Mouse (Mus musculus): ENCODE data around the gene Trp53rkb. TPM values are rescaled to one million over a fixed set of nuclear protein-coding genes. Genes with fewer than 3 reads are reported as not detected.

Trp53rkb gene
- polyA plus RNA-seq, 1 experiment from 2014 or later = 4.3 TPM

GRCm38 (mm10) chr2:166819849-166820248 is 27.5 kb downstream of the Trp53rkb start:
- no peak overlapping the region for H3K27ac ChIP-seq
- ATAC-seq (replicated peaks; ENCODE audit: insufficient number of reproducible peaks, insufficient read depth, low FRiP score, low read depth) = no peak
- H3K4me3 ChIP-seq = no peak overlapping the region
- H3K27me3 ChIP-seq = no peaks in the 10 kb centered on the region
- WGBS = 78% methylated on average over 8 of the region's 8 CpGs
- peaks cover 37% of the 10 kb centered on the region for H3K4me1 ChIP-seq (replicated peaks)
- H3K9ac ChIP-seq = no peak overlapping the region
- no peaks in the 10 kb centered on the region for H3K36me3 ChIP-seq
- H3K4me2 ChIP-seq = no peak overlapping the region
- H3K9me3 ChIP-seq (replicated peaks) = no peaks in the 10 kb centered on the region

GRCm38 (mm10) chr2:166820844-166821243 is 28.5 kb downstream of the Trp53rkb start:
- ATAC-seq (replicated peaks; ENCODE audit: insufficient number of reproducible peaks, insufficient read depth, low FRiP score, low read depth) = no peak
- peaks cover 37% of the 10 kb centered on the region for H3K4me1 ChIP-seq (replicated peaks)
- no peaks in the 10 kb centered on the region for H3K36me3 ChIP-seq
- H3K9ac ChIP-seq = no peak overlapping the region
- H3K4me2 ChIP-seq = no peak overlapping the region
- WGBS = 45% methylated on average over 2 of the region's 2 CpGs
- no peak overlapping the region for H3K4me3 ChIP-seq
- no peaks in the 10 kb centered on the region for H3K9me3 ChIP-seq (replicated peaks)
- H3K27me3 ChIP-seq = no peaks in the 10 kb centered on the region
- H3K27ac ChIP-seq = no peak overlapping the region

- peaks cover 37% of the 10 kb centered on the region for H3K4me1 ChIP-seq (replicated peaks)
- WGBS = 77% methylated on average over 3 of the region's 3 CpGs
- no peak overlapping the region for H3K27ac ChIP-seq
Measured at GRCm38 (mm10) chr2:166821406-166821805, 29.1 kb downstream of the Trp53rkb start.

GRCm38 (mm10) chr2:166822119-166822826 is 29.9 kb downstream of the Trp53rkb start:
- WGBS = 42% methylated on average over 10 of the region's 10 CpGs
- Histone ChIP-seq H3K4me1 (replicated peaks) (peaks cover 37% of the 10 kb centered on the region), H3K4me2 (no peak overlapping the region), H3K9ac (no peak overlapping the region), H3K27ac (no peak overlapping the region), H3K9me3 (replicated peaks) (no peaks in the 10 kb centered on the region), H3K36me3 (no peaks in the 10 kb centered on the region), H3K27me3 (no peaks in the 10 kb centered on the region), H3K4me3 (no peak overlapping the region)
- ATAC-seq (replicated peaks; ENCODE audit: insufficient number of reproducible peaks, insufficient read depth, low FRiP score, low read depth) = peak; percentile 41; the same call in 1 of the 2 replicates

More at GRCm38 (mm10) chr2:166821406-166821805, 29.1 kb downstream of the Trp53rkb start:
- Histone ChIP-seq H3K9ac (no peak overlapping the region), H3K4me3 (no peak overlapping the region), H3K27me3 (no peaks in the 10 kb centered on the region), H3K9me3 (replicated peaks) (no peaks in the 10 kb centered on the region), H3K4me2 (no peak overlapping the region), H3K36me3 (no peaks in the 10 kb centered on the region)
- no peak for ATAC-seq (replicated peaks; ENCODE audit: insufficient number of reproducible peaks, insufficient read depth, low FRiP score, low read depth)

GRCm38 (mm10) chr2:166822901-166823300 is 30.6 kb downstream of the Trp53rkb start:
- Histone ChIP-seq H3K9me3 (replicated peaks) (no peaks in the 10 kb centered on the region), H3K27me3 (no peaks in the 10 kb centered on the region), H3K27ac (no peak overlapping the region), H3K36me3 (no peaks in the 10 kb centered on the region), H3K4me3 (no peak overlapping the region), H3K4me1 (replicated peaks) (peaks cover 37% of the 10 kb centered on the region), H3K4me2 (no peak overlapping the region), H3K9ac (no peak overlapping the region)
- WGBS = 68% methylated on average over 2 of the region's 2 CpGs
- no peak for ATAC-seq (replicated peaks; ENCODE audit: insufficient number of reproducible peaks, insufficient read depth, low FRiP score, low read depth)

- H3K9me3 ChIP-seq (replicated peaks) = no peaks in the 10 kb centered on the region
- no peak overlapping the region for H3K27ac ChIP-seq
- 80% methylated on average over 5 of the region's 5 CpGs for WGBS
- H3K4me1 ChIP-seq (replicated peaks) = peaks cover 37% of the 10 kb centered on the region
- no peak overlapping the region for H3K4me3 ChIP-seq
- H3K9ac ChIP-seq = no peak overlapping the region
- no peak overlapping the region for H3K4me2 ChIP-seq
- H3K36me3 ChIP-seq = peaks cover 4% of the 10 kb centered on the region; the same call in 1 of the 2 replicates
- H3K27me3 ChIP-seq = no peaks in the 10 kb centered on the region
- no peak for ATAC-seq (replicated peaks; ENCODE audit: insufficient number of reproducible peaks, insufficient read depth, low FRiP score, low read depth)
Measured at GRCm38 (mm10) chr2:166824386-166824785, 32.1 kb downstream of the Trp53rkb start.

GRCm38 (mm10) chr2:166824998-166825397 is 32.7 kb downstream of the Trp53rkb start:
- Histone ChIP-seq H3K4me1 (replicated peaks) (peaks cover 31% of the 10 kb centered on the region), H3K4me3 (no peak overlapping the region), H3K27ac (no peak overlapping the region), H3K9ac (no peak overlapping the region), H3K4me2 (no peak overlapping the region), H3K9me3 (replicated peaks) (no peaks in the 10 kb centered on the region), H3K27me3 (no peaks in the 10 kb centered on the region), H3K36me3 (peaks cover 5% of the 10 kb centered on the region; the same call in 1 of the 2 replicates)
- WGBS = 90% methylated on average over 5 of the region's 5 CpGs
- ATAC-seq (replicated peaks; ENCODE audit: insufficient number of reproducible peaks, insufficient read depth, low FRiP score, low read depth) = no peak

GRCm38 (mm10) chr2:166826491-166827224 is 34.3 kb downstream of the Trp53rkb start:
- Histone ChIP-seq H3K36me3 (peaks cover 5% of the 10 kb centered on the region; the same call in 1 of the 2 replicates), H3K4me2 (no peak overlapping the region), H3K4me3 (no peak overlapping the region), H3K27me3 (no peaks in the 10 kb centered on the region), H3K9me3 (replicated peaks) (no peaks in the 10 kb centered on the region), H3K9ac (no peak overlapping the region), H3K27ac (no peak overlapping the region), H3K4me1 (replicated peaks) (peaks cover 15% of the 10 kb centered on the region)
- ATAC-seq (replicated peaks; ENCODE audit: insufficient number of reproducible peaks, insufficient read depth, low FRiP score, low read depth) = no peak
- WGBS = 81% methylated on average over 8 of the region's 8 CpGs

GRCm38 (mm10) chr2:166828306-166828705 is 36.0 kb downstream of the Trp53rkb start:
- H3K9me3 ChIP-seq (replicated peaks) = no peaks in the 10 kb centered on the region
- peaks cover 5% of the 10 kb centered on the region; the same call in 1 of the 2 replicates for H3K36me3 ChIP-seq
- H3K4me1 ChIP-seq (replicated peaks) = no peaks in the 10 kb centered on the region
- H3K27ac ChIP-seq = no peak overlapping the region
- WGBS = 90% methylated on average over 12 of the region's 12 CpGs
- no peak overlapping the region for H3K9ac ChIP-seq
- ATAC-seq (replicated peaks; ENCODE audit: insufficient number of reproducible peaks, insufficient read depth, low FRiP score, low read depth) = no peak
- H3K4me3 ChIP-seq = no peak overlapping the region
- no peaks in the 10 kb centered on the region for H3K27me3 ChIP-seq
- H3K4me2 ChIP-seq = no peak overlapping the region

GRCm38 (mm10) chr2:166830350-166830749 is 38.0 kb downstream of the Trp53rkb start:
- Histone ChIP-seq H3K36me3 (peaks cover 12% of the 10 kb centered on the region), H3K4me2 (no peak overlapping the region), H3K9me3 (replicated peaks) (no peaks in the 10 kb centered on the region), H3K4me3 (no peak overlapping the region), H3K27me3 (no peaks in the 10 kb centered on the region), H3K27ac (no peak overlapping the region), H3K4me1 (replicated peaks) (no peaks in the 10 kb centered on the region), H3K9ac (no peak overlapping the region)
- no peak for ATAC-seq (replicated peaks; ENCODE audit: insufficient number of reproducible peaks, insufficient read depth, low FRiP score, low read depth)
- WGBS = 79% methylated on average over 5 of the region's 5 CpGs

- Histone ChIP-seq H3K27ac (no peak overlapping the region), H3K9me3 (replicated peaks) (no peaks in the 10 kb centered on the region), H3K36me3 (peaks cover 29% of the 10 kb centered on the region), H3K27me3 (no peaks in the 10 kb centered on the region), H3K9ac (no peak overlapping the region), H3K4me1 (replicated peaks) (no peaks in the 10 kb centered on the region), H3K4me2 (no peak overlapping the region), H3K4me3 (no peak overlapping the region)
- whole genome bisulfite sequencing = 93% methylated on average over 2 of the region's 2 CpGs
- ATAC-seq (replicated peaks; ENCODE audit: insufficient number of reproducible peaks, insufficient read depth, low FRiP score, low read depth) = no peak
Measured at GRCm38 (mm10) chr2:166834091-166834490, 41.8 kb downstream of the Trp53rkb start.

Measured in heart, embryonic 15.5 days (tissue).